Mouse (Mus musculus): ENCODE measurements at regions not wholly inside any gene's neighbourhood (a gene's known extent, or its start where the extent isn't known, plus 50 kb on each side); places are given as distances from the start of the nearest gene placed in this dataset.

DNA sequence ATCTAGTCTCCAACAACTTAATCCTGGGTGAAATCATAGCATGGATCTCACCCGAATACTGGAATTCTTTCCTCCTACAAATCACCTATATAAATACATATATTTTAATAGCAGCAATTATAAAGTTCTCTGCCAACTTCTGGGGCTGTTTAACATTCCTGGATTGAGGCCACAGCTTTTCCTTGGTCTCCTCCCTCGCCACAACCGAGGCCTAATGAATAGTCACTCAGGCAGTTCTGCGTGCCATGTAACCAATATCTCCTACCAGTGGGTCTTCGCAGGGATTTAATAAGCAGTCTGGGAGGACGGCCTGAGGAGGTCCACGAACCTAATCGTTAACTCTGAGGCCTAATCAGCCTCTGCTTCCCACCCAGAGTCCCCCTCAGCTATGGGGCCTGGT, 56.9 kb upstream of the Trabd2b start:
- ATAC-seq (replicated peaks; ENCODE audit: low FRiP score, low TSS enrichment, poor library complexity, severe bottlenecking), result no peak

DNA sequence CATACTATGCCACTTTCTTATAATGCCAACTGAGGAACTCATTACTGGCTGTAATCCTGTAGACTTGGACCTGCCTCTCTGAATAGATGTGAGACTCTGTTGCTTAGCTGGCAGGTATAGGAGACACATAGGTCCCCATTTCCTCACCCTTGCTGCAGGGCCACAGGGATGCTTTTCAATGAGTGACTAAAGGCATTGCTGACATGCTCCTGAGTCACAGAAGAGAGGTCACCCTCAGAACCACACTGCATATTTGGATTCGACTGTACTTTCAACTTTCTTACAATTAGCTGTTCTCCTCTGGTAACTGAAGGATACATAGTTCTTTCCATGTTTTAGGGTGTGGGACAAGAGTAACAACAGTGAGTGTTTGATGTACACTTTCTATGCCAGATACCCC, 55.2 kb upstream of the Trabd2b start:
- ATAC-seq (replicated peaks; ENCODE audit: low FRiP score, low TSS enrichment, poor library complexity, severe bottlenecking), result no peak

DNA sequence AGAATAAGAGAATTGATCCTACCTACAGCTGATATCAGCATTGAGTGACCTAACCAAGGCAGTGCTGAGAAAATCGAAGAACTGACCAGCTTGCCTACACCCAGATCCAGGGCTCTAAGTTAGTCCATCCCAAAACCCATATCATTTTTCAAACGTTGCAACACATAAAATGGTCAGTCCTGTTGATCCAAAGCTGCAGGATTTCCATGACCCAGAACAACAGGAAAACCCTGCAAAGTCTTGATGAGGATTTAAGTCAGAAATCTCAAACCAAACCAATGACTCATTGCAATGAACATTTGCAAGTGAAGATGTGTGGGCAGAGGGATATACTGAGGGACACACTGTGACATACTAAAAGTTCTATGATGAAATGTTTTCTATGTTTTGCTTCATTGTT, 53.5 kb upstream of the Trabd2b start:
- no peak for ATAC-seq (replicated peaks; ENCODE audit: low FRiP score, low TSS enrichment, poor library complexity, severe bottlenecking)

Data from megakaryocyte-erythroid progenitor cell, adult 5-6 weeks (primary cell).